Mouse (Mus musculus): ENCODE measurements around the gene Fbxo21.

- no peak for TF ChIP-seq CTCF (IDR thresholded peaks at IDR 0.05; ENCODE audit: extremely low read depth, insufficient read depth, insufficient read length, insufficient replicate concordance)
- no peak for TF ChIP-seq POLR2A (IDR thresholded peaks at IDR 0.05; ENCODE audit: low read depth, low read length)
Observed at GRCm38 (mm10) chr5:118027698-118028190, 51.2 kb downstream of the Fbxo21 start, which contains the start of gene Tesc.

Data from spleen, adult 2 months (tissue).